Mouse (Mus musculus): ENCODE measurements around the gene Xrra1.
"Not testable (repeated sequence)": the region's sequence is repeated elsewhere in the genome, so short reads cannot be mapped to it uniquely, and the experiment has no call there.

Xrra1 gene

GRCm38 (mm10) chr7:99896905-99897304 is 38.0 kb downstream of the Xrra1 start:
- DNase-seq (ENCODE audit: low spot score in 2 of 2): no peak

GRCm38 (mm10) chr7:99902208-99902607 is 43.3 kb downstream of the Xrra1 start:
- peak in 1 of 2 experiments; percentile 57 for DNase-seq (ENCODE audit: low spot score in 2 of 2)

DNA sequence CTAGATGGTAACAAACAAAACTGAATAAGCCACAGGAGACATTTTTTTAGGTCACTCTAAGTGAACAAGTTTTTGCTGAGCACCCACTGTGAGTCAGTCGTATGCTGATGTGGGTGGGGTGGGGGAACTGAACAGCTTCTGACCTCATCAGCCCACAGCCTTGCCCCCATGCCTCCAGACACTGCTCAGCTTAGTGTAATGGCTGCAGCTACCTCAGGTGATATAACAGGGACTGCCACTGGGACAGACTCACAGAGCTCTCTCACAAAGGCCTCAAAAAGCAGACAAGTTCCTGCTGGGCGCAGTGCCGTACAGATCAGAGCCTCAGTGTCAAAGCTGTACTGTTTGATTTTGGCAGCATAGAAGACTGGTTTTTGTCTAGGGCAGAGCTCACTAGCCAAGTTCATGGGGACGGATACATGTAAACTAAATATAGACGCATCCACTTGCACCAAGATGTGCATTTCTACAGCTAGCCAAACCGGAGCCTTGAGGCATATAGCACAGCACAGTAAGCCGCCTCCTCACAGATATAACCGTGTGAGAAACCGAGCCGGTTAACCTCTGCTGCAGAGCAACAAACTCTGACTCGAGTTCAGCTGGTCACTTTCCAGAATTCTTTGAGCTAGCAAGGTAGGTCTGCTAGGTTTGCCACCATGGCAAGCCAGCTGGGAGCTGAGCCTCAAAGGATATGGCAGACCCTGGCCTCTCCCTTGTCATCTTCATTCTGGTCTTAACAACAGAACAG is 44.2 kb downstream of the Xrra1 start:
- no peak for DNase-seq (ENCODE audit: low spot score in 2 of 2)

- DNase-seq (ENCODE audit: low spot score in 2 of 2): no peak
Measured at GRCm38 (mm10) chr7:99904421-99905005, 45.6 kb downstream of the Xrra1 start.

DNA sequence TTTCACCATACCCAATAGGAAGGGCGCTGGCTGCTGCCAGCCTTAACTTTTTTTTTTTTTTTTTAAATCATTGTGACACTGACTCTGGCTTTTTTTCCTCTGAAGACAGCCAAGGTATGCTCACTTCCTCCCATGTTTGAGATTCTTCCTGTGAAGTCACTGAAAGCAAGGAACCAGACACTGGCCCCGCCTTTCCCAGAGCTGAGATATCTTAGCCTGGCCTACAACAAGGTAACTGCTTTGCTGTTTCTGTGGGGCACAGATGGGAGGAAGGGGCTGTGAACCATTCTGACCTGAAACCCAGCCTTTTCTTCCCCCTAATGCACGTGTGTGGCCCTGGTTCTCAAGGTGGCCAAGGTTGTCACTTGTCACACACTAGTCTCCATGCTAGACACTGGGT is 47.4 kb downstream of the Xrra1 start:
- no peak for DNase-seq (ENCODE audit: low spot score in 2 of 2)

GRCm38 (mm10) chr7:99907463-99907862 is 48.5 kb downstream of the Xrra1 start:
- no peak for DNase-seq (ENCODE audit: low spot score in 2 of 2)

- DNase-seq (ENCODE audit: low spot score in 2 of 2): no peak
Measured at GRCm38 (mm10) chr7:99911038-99911437, 52.1 kb downstream of the Xrra1 start.

DNA sequence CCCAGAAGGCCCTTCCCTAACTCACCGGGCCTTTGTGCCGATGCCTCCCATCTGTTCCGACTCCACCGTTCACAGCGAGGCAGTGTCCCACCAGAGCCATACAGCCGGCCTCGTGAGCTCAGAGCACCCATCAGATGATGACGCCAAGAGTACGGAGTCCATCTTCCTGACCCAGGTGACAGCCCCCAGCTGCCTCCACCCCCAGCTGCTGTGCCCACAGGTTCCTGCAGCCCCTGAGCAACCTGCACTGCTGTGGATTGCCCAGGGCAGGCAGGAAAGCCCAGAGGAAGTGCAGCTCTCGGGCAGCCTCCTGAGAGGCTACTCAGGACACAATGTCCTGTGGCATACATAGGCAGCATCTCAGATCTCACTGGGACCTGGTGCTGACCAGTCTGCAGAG is 55.4 kb downstream of the Xrra1 start:
- no peak for DNase-seq (ENCODE audit: low spot score in 2 of 2)

DNA sequence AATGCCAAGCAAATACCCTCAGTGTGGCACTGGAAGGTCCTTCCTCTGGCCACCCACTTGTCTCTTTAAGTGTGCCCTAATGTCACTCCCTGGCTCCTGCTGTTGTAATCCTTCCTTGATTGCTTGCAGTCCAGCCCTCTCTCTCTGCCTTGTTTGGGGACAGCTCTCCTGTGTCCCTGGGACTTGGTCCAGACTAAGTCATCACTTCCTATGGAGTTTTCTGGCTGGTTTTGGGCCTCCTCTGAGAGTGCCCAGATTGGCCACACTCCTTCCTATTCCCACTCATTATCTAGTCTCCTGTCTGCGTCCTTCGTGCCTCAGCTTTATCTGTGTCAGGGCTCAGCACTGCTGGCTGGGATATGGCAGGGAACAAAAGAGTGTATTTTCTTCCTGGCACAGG is 56.6 kb downstream of the Xrra1 start:
- no peak for DNase-seq (ENCODE audit: low spot score in 2 of 2)

- peak; percentile 54 to 58 for DNase-seq (ENCODE audit: low spot score in 2 of 2)
Measured at GRCm38 (mm10) chr7:99916741-99917319, 57.9 kb downstream of the Xrra1 start.

GRCm38 (mm10) chr7:99917320-99917844 is 58.5 kb downstream of the Xrra1 start:
- peak; percentile 67 to 71 for DNase-seq (ENCODE audit: low spot score in 2 of 2)

DNA sequence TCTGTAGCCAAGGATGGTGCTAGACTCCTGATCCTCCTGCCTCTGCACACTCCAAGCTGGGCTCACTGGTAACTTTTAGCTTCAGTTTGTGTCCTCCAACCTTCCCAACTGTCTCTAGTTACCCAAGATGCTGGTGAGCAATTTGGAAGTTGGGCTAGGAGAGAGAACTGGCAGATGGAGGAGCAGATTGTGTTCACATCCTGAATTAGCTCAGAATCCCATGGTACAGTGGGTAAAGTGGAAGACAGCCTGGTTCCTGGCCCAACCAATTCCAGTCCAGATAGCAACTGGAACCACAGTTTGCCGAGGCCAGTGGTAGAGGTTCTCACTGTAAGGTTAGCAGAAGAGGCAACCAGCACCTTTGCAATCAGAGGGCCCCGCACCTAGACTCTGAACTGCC is 60.2 kb downstream of the Xrra1 start:
- peak in 1 of 2 experiments; percentile 59 for DNase-seq (ENCODE audit: low spot score in 2 of 2)

DNA sequence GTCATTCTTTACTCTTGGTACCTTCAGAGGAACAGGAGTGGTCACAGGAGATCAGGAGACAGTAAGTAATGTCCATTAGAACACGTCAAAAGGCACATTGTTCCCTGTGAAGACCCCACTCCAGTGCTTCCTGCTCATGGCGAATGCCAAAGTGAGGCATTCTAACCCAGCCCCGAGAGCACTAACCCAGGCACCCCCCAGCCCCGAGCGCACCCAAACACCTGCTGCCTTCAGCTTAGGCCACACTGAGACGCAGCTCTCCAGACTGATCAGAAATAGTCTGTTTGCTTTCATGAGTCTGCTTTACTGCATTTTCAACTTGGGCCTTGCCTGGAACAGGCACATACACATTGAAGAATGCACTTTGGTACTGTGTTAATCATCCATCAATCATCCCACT is 61.1 kb downstream of the Xrra1 start:
- DNase-seq (ENCODE audit: low spot score in 2 of 2): no peak

DNA sequence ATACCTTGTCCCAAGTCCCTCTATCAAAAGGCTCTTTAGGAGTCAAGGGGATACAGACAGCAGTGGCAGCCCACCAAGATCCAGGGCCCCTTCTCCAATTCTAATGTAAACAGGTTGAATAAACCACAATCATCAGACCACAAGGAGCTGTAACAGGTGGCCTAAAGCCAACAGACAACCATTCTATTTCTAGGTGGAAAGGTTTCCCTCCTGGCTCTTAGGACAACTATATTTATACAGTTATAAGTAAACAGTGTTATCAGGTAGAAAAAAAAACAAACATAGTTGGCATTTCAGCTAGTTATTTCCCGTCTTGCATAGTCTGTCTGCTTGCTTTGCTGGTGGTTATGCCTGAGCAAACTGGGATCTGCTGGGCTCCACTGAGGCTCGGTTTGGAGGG is 61.5 kb downstream of the Xrra1 start:
- DNase-seq (ENCODE audit: low spot score in 2 of 2): no peak

DNA sequence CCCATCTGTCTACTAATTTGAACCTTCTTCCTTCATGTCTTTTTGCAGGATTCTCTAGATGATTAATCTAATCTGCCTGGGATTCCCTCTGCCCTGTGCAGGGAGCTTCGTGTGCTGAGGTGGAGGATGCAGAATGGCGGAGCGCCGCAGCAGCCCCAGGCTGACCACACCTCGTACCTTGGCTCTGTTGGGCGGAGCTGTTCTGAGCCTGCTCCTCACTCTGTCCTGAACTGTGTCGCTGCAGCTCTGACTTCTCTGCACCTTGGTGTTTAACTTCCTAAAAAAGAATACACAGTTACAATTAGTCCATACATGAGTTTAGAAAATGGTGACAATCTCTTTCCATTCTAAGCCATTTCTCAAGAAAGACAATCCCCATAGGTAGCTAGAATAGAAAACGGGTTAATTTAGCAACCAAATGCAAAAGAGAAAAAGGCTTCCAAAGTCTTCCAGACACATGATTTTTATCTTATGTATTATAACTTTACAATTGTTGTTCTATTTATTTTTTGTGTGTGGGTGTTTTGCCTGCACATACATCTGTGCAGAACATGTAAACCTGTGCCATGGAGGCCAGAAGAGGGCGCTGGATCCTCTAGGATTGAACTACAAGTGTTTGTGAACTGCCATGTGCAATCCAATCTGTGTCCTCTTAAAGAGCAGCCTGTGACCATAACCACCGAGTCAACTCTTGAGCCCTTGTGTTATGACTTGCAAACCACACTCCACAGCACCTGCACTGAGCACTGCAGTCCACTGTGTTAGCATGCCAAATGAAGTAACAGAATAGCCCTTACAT is 68.2 kb downstream of the Xrra1 start:
- peak; percentile 71 to 82 for DNase-seq (ENCODE audit: low spot score in 2 of 2)

DNA sequence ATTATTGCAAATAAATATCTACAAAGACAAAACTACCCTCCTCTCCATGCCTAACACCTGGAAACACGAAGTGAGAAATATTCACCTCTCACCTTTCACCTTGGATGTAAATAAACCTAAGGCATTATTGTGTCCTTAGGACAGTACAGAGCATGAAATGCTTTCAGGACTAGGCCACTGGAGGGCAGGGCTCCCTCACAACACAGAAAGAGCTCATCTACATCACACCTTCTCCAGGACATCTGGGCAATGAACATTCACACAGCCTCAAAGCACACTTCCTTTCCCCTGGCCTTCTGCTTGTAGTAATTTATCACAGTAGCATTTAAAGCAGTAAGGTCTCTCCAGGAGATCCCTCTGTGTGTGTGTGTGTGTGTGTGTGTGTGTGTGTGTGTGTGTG is 76.8 kb downstream of the Xrra1 start:
- DNase-seq (ENCODE audit: low spot score in 2 of 2): no peak

- DNase-seq (ENCODE audit: low spot score in 2 of 2): no peak
Measured at GRCm38 (mm10) chr7:99940669-99941068, 81.8 kb downstream of the Xrra1 start.

GRCm38 (mm10) chr7:99944520-99944919 is 85.6 kb downstream of the Xrra1 start:
- DNase-seq (ENCODE audit: low spot score in 2 of 2): no peak

DNA sequence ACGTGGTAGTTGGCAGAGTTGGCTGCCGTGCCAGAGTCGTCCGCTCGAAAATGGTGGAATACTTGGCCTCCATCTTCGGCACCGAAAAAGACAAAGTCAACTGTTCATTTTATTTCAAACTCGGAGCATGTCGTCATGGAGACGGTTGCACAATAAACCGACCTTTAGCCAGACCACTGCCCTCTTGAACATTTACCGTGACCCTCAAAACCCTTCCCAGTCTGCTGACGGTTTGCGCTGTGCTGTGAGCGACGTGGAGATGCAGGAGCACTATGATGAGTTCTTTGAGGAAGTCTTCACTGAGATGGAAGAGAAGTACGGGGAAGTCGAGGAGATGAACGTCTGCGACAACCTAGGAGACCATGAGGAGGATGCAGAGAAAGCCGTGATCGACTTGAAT is 86.1 kb downstream of the Xrra1 start:
- not testable (repeated sequence) for DNase-seq (ENCODE audit: low spot score in 2 of 2)

- DNase-seq (ENCODE audit: low spot score in 2 of 2): no peak
Measured at GRCm38 (mm10) chr7:99945939-99946338, 87.0 kb downstream of the Xrra1 start.

- DNase-seq (ENCODE audit: low spot score in 2 of 2): no peak
Measured at GRCm38 (mm10) chr7:99946356-99946755, 87.4 kb downstream of the Xrra1 start.

DNA sequence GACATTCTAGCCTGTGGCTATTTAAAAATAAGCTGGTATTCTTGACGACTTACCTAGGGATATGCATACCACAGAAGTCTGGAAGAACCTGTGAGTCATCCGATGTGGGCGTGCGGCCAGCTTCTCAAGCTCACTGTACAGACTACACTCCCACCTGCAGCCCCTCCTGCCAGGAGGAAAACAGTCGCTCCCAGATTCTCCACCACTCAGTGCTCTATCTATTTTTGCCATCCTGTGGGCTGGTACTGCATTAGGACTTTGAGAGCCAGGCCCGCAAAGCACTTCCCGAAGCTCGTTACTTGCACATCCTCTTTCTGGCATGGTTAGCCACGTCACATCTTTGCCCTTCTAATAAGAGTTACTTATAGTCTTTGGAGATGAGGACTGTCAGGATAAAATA is 88.4 kb downstream of the Xrra1 start:
- peak; percentile 89 to 91 for DNase-seq (ENCODE audit: low spot score in 2 of 2)
